Mouse (Mus musculus) hindbrain, embryonic 14.5 days (tissue): Measurements from ENCODE around the gene Rbp7. TPM values are rescaled to one million over a fixed set of nuclear protein-coding genes. Genes with fewer than 3 reads are reported as not detected.
"Not testable (repeated sequence)": the region's sequence is repeated elsewhere in the genome, so short reads cannot be mapped to it uniquely, and the experiment has no call there.

ENCODE experiments used
- ATAC-seq: fragments of 200-750 bp; cut with Nextera tagmentation; 2 replicates; pipeline ENCODE4 v1.8.0; 2017; ENCODE audit warnings: moderate number of reproducible peaks, mild to moderate bottlenecking, moderate TSS enrichment, moderate library complexity; ENCODE audit not compliant: low FRiP score
- DNase-seq: peaks from one replicate; pipeline ENCODE4 v3.0.0-alpha.2; 2015; ENCODE audit warnings: low spot score
- H3K27ac ChIP-seq: fragments of 300-500 bp; sonication (generic); 2 replicates; pipeline ENCODE4 v1.5.1; 2014; ENCODE audit warnings: mild to moderate bottlenecking, moderate library complexity
- H3K27me3 ChIP-seq: fragments of 300-500 bp; sonication (generic); 2 replicates; pipeline ENCODE4 v1.6.1; 2014; ENCODE audit warnings: mild to moderate bottlenecking, low read length, mixed read lengths; ENCODE audit not compliant: control insufficient read depth, insufficient read depth
- H3K36me3 ChIP-seq: fragments of 300-500 bp; sonication (generic); replicated peaks from 2 replicates; pipeline ENCODE4 v1.6.1; 2014; ENCODE audit not compliant: control insufficient read depth, insufficient read depth
- H3K4me1 ChIP-seq: fragments of 300-500 bp; sonication (generic); replicated peaks from 2 replicates; pipeline ENCODE4 v1.6.1; 2014; ENCODE audit warnings: antibody characterized with exemption, low read length, mixed read lengths; ENCODE audit not compliant: control insufficient read depth, insufficient read depth
- H3K4me2 ChIP-seq: fragments of 300-500 bp; sonication (generic); replicated peaks from 2 replicates; pipeline ENCODE4 v1.6.1; 2014; ENCODE audit warnings: mild to moderate bottlenecking, moderate library complexity
- H3K4me3 ChIP-seq: fragments of 300-500 bp; sonication (generic); replicated peaks from 2 replicates; pipeline ENCODE4 v1.5.1; 2014; ENCODE audit warnings: mild to moderate bottlenecking, low read length
- H3K9ac ChIP-seq: fragments of 300-500 bp; sonication (generic); 2 replicates; pipeline ENCODE4 v1.6.1; 2014
- H3K9me3 ChIP-seq: fragments of 300-500 bp; sonication (generic); 2 replicates; pipeline ENCODE4 v1.6.1; 2016; ENCODE audit warnings: low read length; ENCODE audit not compliant: control insufficient read depth
- WGBS: fragments of 180-500 bp; shearing (Covaris S2); extraction: QIAGEN DNeasy Blood & Tissue Kit; methylation state at CpG from one replicate; pipeline ENCODE4 v1.1.7; 2014; 5-methylcytosine and 5-hydroxymethylcytosine counted together
- polyA plus RNA-seq: library from polyadenylated mRNA; unstranded; fragments of >200 nt; fragmentation: Nextera tagmentation; extraction: Ambion mirVana; gene quantifications from 2 replicates; pipeline ENCODE4 v1.2.1, GENCODE M21; 2014

The Rbp7 gene
- polyA plus RNA-seq, 1 experiment from 2014 or later: not detected

DNA sequence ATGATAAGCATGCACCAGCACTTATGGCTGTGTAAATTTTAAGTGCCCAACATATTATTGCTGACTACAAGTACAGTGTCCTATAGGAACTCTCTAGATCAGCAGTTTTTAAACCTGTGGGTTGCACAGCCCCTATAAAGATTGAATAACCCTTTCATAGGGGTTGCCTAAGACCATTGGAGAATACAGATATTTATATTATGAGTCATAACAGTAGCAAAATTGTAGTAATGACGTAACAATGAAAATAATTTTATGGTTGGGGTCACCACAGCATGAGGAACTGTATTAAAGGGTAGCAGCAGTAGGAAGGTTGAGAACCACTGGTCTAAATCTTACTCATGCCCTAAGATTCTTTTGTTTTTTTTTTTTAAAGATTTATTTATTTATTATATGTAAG is 4.6 kb upstream of the Rbp7 start:
- Histone ChIP-seq H3K4me3 (no peak overlapping the region), H3K4me2 (no peak overlapping the region), H3K9me3 (no peaks in the 10 kb centered on the region), H3K27me3 (no peaks in the 10 kb centered on the region), H3K9ac (no peak overlapping the region), H3K27ac (no peak overlapping the region), H3K36me3 (no peaks in the 10 kb centered on the region), H3K4me1 (no peaks in the 10 kb centered on the region)
- ATAC-seq (no peak), DNase-seq (no peak)
- WGBS: 78% methylated on average over 1 of the region's 1 CpGs

DNA sequence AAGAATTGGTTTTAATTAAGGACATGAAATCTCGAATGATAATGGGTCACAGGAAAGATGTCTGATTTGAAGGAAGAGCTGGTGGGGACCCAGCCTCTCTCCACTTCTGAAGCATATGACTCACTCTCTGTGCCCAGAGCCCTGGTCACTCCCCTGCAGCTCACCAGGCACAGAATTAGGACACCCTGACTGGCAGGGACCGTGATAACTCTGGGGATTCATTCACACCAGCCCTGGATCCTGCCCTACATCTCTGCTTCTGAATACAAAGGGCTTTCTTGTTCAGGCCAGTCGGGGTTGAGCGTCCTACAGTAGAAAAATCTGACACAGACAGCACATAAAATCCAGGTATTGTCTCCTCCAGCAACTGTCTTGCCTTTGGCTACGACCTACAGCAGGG is 3.7 kb upstream of the Rbp7 start:
- ATAC-seq (no peak), DNase-seq (no peak)
- no peaks in the 10 kb centered on the region for H3K4me1 ChIP-seq
- no peak overlapping the region for H3K9ac ChIP-seq
- WGBS: 58% methylated on average over 5 of the region's 5 CpGs
- H3K27me3 ChIP-seq: no peaks in the 10 kb centered on the region
- no peaks in the 10 kb centered on the region for H3K9me3 ChIP-seq
- no peak overlapping the region for H3K4me2 ChIP-seq
- H3K4me3 ChIP-seq: no peak overlapping the region
- H3K27ac ChIP-seq: no peak overlapping the region
- no peaks in the 10 kb centered on the region for H3K36me3 ChIP-seq

DNA sequence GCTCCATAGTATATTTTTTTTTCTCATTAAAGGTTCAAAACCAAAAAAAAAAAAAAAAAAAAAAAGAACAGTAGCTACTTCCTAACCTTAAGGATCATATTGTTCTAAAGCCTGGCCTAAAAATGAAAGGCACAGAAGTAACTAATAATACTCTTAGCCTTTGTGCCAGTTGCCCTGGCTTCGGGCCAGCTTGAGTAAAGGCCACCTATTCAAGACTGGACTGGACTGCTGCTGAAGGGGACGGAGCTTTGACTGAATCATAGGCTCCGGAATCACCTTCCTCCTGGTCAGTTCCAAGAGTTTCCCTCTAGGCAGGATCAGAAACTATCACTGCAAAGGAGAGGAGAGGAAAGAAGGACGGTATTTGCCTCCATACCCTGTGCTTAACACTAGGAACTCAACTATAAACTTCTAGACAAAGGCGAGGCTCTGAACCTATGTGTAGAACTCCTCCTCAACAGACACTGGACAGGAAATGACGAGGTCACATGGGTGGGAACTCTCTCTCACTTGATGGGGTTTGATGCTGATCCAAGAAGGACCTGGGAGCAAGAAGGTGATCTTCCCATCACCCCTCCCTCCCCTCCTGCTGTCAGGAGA is 3.2 kb upstream of the Rbp7 start:
- 82% methylated on average over 6 of the region's 6 CpGs for WGBS
- Histone ChIP-seq H3K4me1 (no peaks in the 10 kb centered on the region), H3K9ac (no peak overlapping the region), H3K36me3 (no peaks in the 10 kb centered on the region), H3K4me3 (no peak overlapping the region), H3K27me3 (no peaks in the 10 kb centered on the region), H3K27ac (no peak overlapping the region), H3K9me3 (no peaks in the 10 kb centered on the region), H3K4me2 (no peak overlapping the region)
- no peak for DNase-seq
- ATAC-seq: no peak

DNA sequence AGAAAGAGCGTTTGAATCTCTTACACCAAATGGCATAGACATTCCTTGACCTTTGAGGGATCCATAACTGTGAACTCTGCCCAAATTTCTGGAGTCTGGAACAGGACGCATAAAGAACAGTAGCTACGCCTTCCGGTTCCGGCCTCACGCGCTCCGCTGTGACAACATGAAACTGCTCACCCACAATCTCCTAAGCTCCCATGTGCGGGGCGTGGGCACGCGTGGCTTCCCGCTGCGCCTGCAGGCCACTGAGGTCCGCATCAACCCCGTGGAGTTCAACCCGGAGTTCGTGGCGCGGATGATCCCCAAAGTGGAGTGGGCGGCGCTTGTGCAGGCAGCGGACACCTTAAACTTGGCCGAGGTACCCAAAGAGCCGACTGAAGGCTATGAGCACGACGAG is 2.4 kb upstream of the Rbp7 start:
- H3K36me3 ChIP-seq, DNase-seq, H3K4me2 ChIP-seq, H3K9ac ChIP-seq, H3K27me3 ChIP-seq, H3K4me1 ChIP-seq, ATAC-seq, H3K9me3 ChIP-seq, H3K4me3 ChIP-seq, H3K27ac ChIP-seq: not testable (repeated sequence)
- WGBS: 86% methylated on average over 26 of the region's 27 CpGs

DNA sequence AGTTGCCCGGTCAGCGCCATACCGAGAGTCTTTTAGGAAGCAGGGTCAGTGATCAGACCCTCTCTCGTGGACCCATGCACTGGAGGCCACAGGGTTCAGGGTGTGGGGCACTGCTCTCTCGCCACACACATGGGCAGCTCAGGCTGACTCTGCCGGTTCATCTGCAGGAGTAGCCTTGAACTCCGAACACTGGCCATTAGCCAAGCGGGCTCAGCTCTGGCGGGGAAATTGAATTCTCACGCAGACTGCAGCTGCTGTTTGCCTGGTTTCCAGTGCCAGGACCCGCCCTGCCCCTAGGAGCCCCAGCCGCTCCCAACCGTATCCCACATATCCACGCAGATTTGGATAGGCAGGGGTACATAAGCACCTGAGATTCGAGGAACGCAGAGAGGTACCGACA is 515 bp downstream of the Rbp7 start:
- Histone ChIP-seq H3K27me3 (no peaks in the 10 kb centered on the region), H3K9me3 (no peaks in the 10 kb centered on the region), H3K9ac (no peak overlapping the region), H3K4me3 (no peak overlapping the region), H3K4me2 (no peak overlapping the region), H3K36me3 (no peaks in the 10 kb centered on the region), H3K27ac (no peak overlapping the region), H3K4me1 (no peaks in the 10 kb centered on the region)
- no peak for DNase-seq
- 85% methylated on average over 17 of the region's 17 CpGs for WGBS
- no peak for ATAC-seq

DNA sequence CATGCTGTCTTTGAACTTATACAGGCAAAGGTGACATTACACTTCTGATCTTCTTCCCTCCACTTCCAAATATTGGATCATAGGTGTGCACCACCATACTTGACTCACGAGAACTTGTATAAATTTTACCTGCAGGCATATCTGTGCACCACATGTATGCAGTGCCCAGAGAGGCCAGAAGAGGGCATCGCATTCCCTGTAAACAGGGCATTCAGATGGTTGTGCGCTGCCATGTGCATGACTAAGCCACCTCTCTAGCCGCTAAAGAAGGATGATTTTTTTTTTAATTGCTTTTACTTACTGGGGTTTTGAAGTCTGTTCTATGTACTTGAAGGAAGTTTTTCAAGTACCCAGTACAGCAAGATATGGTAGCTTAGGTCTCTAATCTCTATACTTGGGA is 1.1 kb downstream of the Rbp7 start:
- ATAC-seq (no peak), DNase-seq (no peak)
- Histone ChIP-seq H3K27ac (no peak overlapping the region), H3K4me2 (no peak overlapping the region), H3K27me3 (no peaks in the 10 kb centered on the region), H3K9ac (no peak overlapping the region), H3K4me1 (no peaks in the 10 kb centered on the region), H3K4me3 (no peak overlapping the region), H3K9me3 (no peaks in the 10 kb centered on the region), H3K36me3 (no peaks in the 10 kb centered on the region)
- WGBS: 83% methylated on average over 4 of the region's 4 CpGs

DNA sequence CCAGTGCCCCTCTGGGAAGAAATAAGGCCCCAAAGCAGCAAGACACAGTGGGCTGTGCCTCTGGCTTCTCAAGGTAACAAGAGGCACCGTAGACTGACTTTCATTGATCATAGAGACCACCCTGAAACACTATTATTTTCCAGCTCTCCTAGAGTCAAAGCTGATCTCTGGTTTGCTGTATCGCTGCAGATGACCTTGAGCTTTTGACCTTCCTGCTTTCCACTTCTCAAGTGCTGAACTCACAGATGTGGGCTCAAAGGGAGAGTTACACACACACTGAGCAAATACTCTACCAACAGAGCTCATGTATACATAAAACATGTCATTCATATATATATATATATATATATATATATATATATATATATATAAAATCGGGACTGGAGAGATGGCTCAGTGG is 4.1 kb downstream of the Rbp7 start:
- H3K4me2 ChIP-seq: no peak overlapping the region
- no peak overlapping the region for H3K4me3 ChIP-seq
- peaks cover 9% of the 10 kb centered on the region for H3K4me1 ChIP-seq
- no peak overlapping the region for H3K9ac ChIP-seq
- DNase-seq: no peak
- 80% methylated on average over 3 of the region's 3 CpGs for WGBS
- H3K36me3 ChIP-seq: no peaks in the 10 kb centered on the region
- H3K27ac ChIP-seq: no peak overlapping the region
- H3K9me3 ChIP-seq: no peaks in the 10 kb centered on the region
- no peak for ATAC-seq
- no peaks in the 10 kb centered on the region for H3K27me3 ChIP-seq

DNA sequence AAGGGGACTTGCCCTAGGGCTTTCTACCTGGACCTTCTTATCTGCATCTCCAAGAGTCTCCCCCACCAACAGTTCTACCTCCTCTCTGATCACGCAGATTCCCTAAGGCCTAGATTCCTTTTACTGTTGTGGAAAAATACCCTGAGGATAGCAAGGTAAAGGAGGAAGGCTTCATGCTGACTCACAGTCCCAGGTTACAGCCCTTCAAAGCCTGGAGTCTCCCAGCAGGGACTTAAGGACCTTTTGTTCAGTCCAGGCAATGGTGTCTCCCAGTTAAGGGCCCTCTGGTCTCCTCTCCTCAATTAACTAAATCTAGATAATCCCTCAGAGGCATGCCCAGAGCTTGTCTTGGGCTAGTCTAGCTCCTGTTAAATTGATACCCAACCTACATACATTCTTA is 8.5 kb downstream of the Rbp7 start:
- Histone ChIP-seq H3K4me1 (peaks cover 20% of the 10 kb centered on the region), H3K27ac (peak overlapping the region; percentile 96), H3K4me2 (peak overlapping the region; percentile 65), H3K9ac (peak overlapping the region; percentile 65; the same call in 1 of the 2 replicates), H3K27me3 (no peaks in the 10 kb centered on the region), H3K4me3 (no peak overlapping the region), H3K9me3 (no peaks in the 10 kb centered on the region), H3K36me3 (no peaks in the 10 kb centered on the region)
- 45% methylated on average over 1 of the region's 1 CpGs for WGBS
- no peak for ATAC-seq
- no peak for DNase-seq

DNA sequence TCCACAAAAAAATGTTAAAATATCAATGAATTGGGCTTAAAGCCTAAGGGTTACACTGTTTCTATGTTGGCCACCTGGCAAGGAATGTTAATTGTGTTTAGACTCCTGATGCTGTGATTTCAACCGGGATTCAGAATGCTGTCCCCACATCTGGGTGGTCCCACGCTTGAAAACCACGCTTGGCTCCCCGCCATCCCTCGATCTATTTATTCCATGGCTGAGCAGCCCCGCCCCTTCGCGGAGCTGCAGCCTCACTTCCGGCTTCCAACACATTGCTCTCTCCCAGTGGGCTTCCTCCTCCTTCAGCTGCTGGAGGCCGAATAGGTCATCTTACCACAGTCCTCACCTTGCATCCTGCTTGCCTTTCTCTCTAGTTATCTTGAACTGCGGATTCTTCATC is 8.9 kb downstream of the Rbp7 start:
- H3K4me3 ChIP-seq: 0 out of 2 replicates have a peak overlapping the region, but pooled peaks have one; percentile 28
- H3K27ac ChIP-seq: peak overlapping the region; percentile 96
- peak; percentile 62 for ATAC-seq
- H3K36me3 ChIP-seq: no peaks in the 10 kb centered on the region
- H3K27me3 ChIP-seq: no peaks in the 10 kb centered on the region
- 4% methylated on average over 11 of the region's 11 CpGs for WGBS
- peaks cover 20% of the 10 kb centered on the region for H3K4me1 ChIP-seq
- H3K4me2 ChIP-seq: peak overlapping the region; percentile 65
- H3K9ac ChIP-seq: peak overlapping the region; percentile 65
- peak; percentile 75 for DNase-seq
- H3K9me3 ChIP-seq: no peaks in the 10 kb centered on the region
